Mouse (Mus musculus) heart, embryonic 13.5 days (tissue): ENCODE measurements at regions not wholly inside any gene's neighbourhood (a gene's known extent, or its start where the extent isn't known, plus 50 kb on each side); places are given as distances from the start of the nearest gene placed in this dataset.

Experiments used
- ATAC-seq: fragments of 200-750 bp; cut with Nextera tagmentation; 2 replicates; pipeline ENCODE4 v1.8.0; 2017; ENCODE audit warnings: moderate TSS enrichment; ENCODE audit not compliant: insufficient number of reproducible peaks, low FRiP score, low TSS enrichment; ENCODE audit errors: extremely low read depth
- H3K27ac ChIP-seq: fragments of 300-500 bp; sonication (generic); replicated peaks from 2 replicates; pipeline ENCODE4 v1.5.1; 2015; ENCODE audit warnings: moderate library complexity, mild to moderate bottlenecking, inconsistent platforms
- H3K27me3 ChIP-seq: fragments of 300-500 bp; sonication (generic); replicated peaks from 2 replicates; pipeline ENCODE4 v1.6.1; 2015; ENCODE audit warnings: mild to moderate bottlenecking, inconsistent platforms
- H3K36me3 ChIP-seq: fragments of 300-500 bp; sonication (generic); 2 replicates; pipeline ENCODE4 v1.6.1; 2015; ENCODE audit warnings: mild to moderate bottlenecking, inconsistent platforms
- H3K4me1 ChIP-seq: fragments of 300-500 bp; sonication (generic); 2 replicates; pipeline ENCODE4 v1.6.1; 2015; ENCODE audit warnings: inconsistent platforms
- H3K4me2 ChIP-seq: fragments of 300-500 bp; sonication (generic); 2 replicates; pipeline ENCODE4 v1.6.1; 2015; ENCODE audit warnings: inconsistent platforms, mild to moderate bottlenecking, moderate library complexity
- H3K4me3 ChIP-seq: fragments of 300-500 bp; sonication (generic); 2 replicates; pipeline ENCODE4 v1.5.1; 2015; ENCODE audit warnings: moderate library complexity, mild to moderate bottlenecking, inconsistent platforms
- H3K9ac ChIP-seq: fragments of 300-500 bp; sonication (generic); 2 replicates; pipeline ENCODE4 v1.6.1; 2015; ENCODE audit warnings: inconsistent platforms, mild to moderate bottlenecking, moderate library complexity
- H3K9me3 ChIP-seq: fragments of 300-500 bp; sonication (generic); 2 replicates; pipeline ENCODE4 v1.6.1; 2016; ENCODE audit warnings: inconsistent platforms
- WGBS: fragments of 180-500 bp; shearing (Covaris S2); methylation state at CpG from one replicate; pipeline ENCODE4 v1.1.7; 2015; ENCODE audit warnings: mixed read lengths; 5-methylcytosine and 5-hydroxymethylcytosine counted together

GRCm38 (mm10) chr7:70505671-70506181 lies 139.2 kb upstream of the Nr2f2 start:
- H3K9ac ChIP-seq = no peak overlapping the region
- peaks cover 53% of the 10 kb centered on the region for H3K27me3 ChIP-seq
- no peaks in the 10 kb centered on the region for H3K9me3 ChIP-seq
- no peaks in the 10 kb centered on the region for H3K36me3 ChIP-seq
- peak overlapping the region; percentile 20; the same call in 1 of the 2 replicates for H3K27ac ChIP-seq
- peaks cover 13% of the 10 kb centered on the region for H3K4me1 ChIP-seq
- H3K4me2 ChIP-seq = no peak overlapping the region
- WGBS = 10% methylated on average over 7 of the region's 7 CpGs
- H3K4me3 ChIP-seq = no peak overlapping the region
- no peak for ATAC-seq

GRCm38 (mm10) chr7:70501821-70502220 lies 135.3 kb upstream of the Nr2f2 start:
- Histone ChIP-seq H3K4me2 (no peak overlapping the region), H3K27ac (no peak overlapping the region), H3K9me3 (no peaks in the 10 kb centered on the region), H3K36me3 (no peaks in the 10 kb centered on the region), H3K27me3 (peaks cover 77% of the 10 kb centered on the region), H3K4me1 (peaks cover 24% of the 10 kb centered on the region), H3K4me3 (no peak overlapping the region), H3K9ac (no peak overlapping the region)
- no peak for ATAC-seq
- 79% methylated on average over 4 of the region's 4 CpGs for WGBS

GRCm38 (mm10) chr7:70496541-70497154 lies 130.1 kb upstream of the Nr2f2 start:
- H3K9me3 ChIP-seq = no peaks in the 10 kb centered on the region
- 9% methylated on average over 8 of the region's 8 CpGs for WGBS
- H3K4me1 ChIP-seq = peaks cover 17% of the 10 kb centered on the region
- no peak overlapping the region for H3K9ac ChIP-seq
- H3K4me3 ChIP-seq = no peak overlapping the region
- peaks cover 78% of the 10 kb centered on the region for H3K27me3 ChIP-seq
- H3K27ac ChIP-seq = no peak overlapping the region
- no peaks in the 10 kb centered on the region for H3K36me3 ChIP-seq
- no peak overlapping the region for H3K4me2 ChIP-seq
- no peak for ATAC-seq

- WGBS = 84% methylated on average over 2 of the region's 2 CpGs
- Histone ChIP-seq H3K27ac (no peak overlapping the region), H3K9me3 (no peaks in the 10 kb centered on the region), H3K4me2 (no peak overlapping the region), H3K36me3 (no peaks in the 10 kb centered on the region), H3K9ac (no peak overlapping the region), H3K4me3 (no peak overlapping the region), H3K4me1 (0 out of 2 replicates have a peak, but pooled peaks cover 6% of the 10 kb centered on the region), H3K27me3 (peaks cover 20% of the 10 kb centered on the region)
- no peak for ATAC-seq
These were observed 117.7 kb upstream of the Nr2f2 start for GRCm38 (mm10) chr7:70484201-70484600.

- no peak overlapping the region for H3K9ac ChIP-seq
- no peak overlapping the region for H3K4me2 ChIP-seq
- 0 out of 2 replicates have a peak, but pooled peaks cover 6% of the 10 kb centered on the region for H3K4me1 ChIP-seq
- H3K27ac ChIP-seq = no peak overlapping the region
- H3K9me3 ChIP-seq = no peaks in the 10 kb centered on the region
- 81% methylated on average over 3 of the region's 3 CpGs for WGBS
- peaks cover 14% of the 10 kb centered on the region for H3K27me3 ChIP-seq
- no peak for ATAC-seq
- no peaks in the 10 kb centered on the region for H3K36me3 ChIP-seq
- H3K4me3 ChIP-seq = no peak overlapping the region
These were observed 117.0 kb upstream of the Nr2f2 start for GRCm38 (mm10) chr7:70483536-70483935.

GRCm38 (mm10) chr7:70481880-70482279 lies 115.3 kb upstream of the Nr2f2 start:
- Histone ChIP-seq H3K27me3 (peaks cover 14% of the 10 kb centered on the region; the same call in 1 of the 2 replicates), H3K4me2 (peak overlapping the region; percentile 2; the same call in 1 of the 2 replicates), H3K4me1 (0 out of 2 replicates have a peak, but pooled peaks cover 6% of the 10 kb centered on the region), H3K36me3 (no peaks in the 10 kb centered on the region), H3K27ac (no peak overlapping the region), H3K4me3 (no peak overlapping the region), H3K9me3 (no peaks in the 10 kb centered on the region), H3K9ac (no peak overlapping the region)
- WGBS = 41% methylated on average over 10 of the region's 10 CpGs
- ATAC-seq = no peak

- no peak for ATAC-seq
- Histone ChIP-seq H3K27me3 (peaks cover 14% of the 10 kb centered on the region), H3K27ac (no peak overlapping the region), H3K4me2 (no peak overlapping the region), H3K4me3 (no peak overlapping the region), H3K36me3 (no peaks in the 10 kb centered on the region), H3K4me1 (no peaks in the 10 kb centered on the region), H3K9me3 (no peaks in the 10 kb centered on the region), H3K9ac (no peak overlapping the region)
- 73% methylated on average over 4 of the region's 4 CpGs for WGBS
These were observed 106.3 kb upstream of the Nr2f2 start for GRCm38 (mm10) chr7:70472786-70473185.

- Histone ChIP-seq H3K4me2 (no peak overlapping the region), H3K36me3 (no peaks in the 10 kb centered on the region), H3K9me3 (no peaks in the 10 kb centered on the region), H3K27ac (no peak overlapping the region), H3K4me1 (no peaks in the 10 kb centered on the region), H3K9ac (no peak overlapping the region), H3K4me3 (no peak overlapping the region), H3K27me3 (peaks cover 8% of the 10 kb centered on the region; the same call in 1 of the 2 replicates)
- ATAC-seq = no peak
- WGBS = 86% methylated on average over 2 of the region's 2 CpGs
These were observed 104.0 kb upstream of the Nr2f2 start for GRCm38 (mm10) chr7:70470557-70470956.

GRCm38 (mm10) chr7:70462131-70462530 lies 95.6 kb upstream of the Nr2f2 start:
- 80% methylated on average over 4 of the region's 4 CpGs for WGBS
- no peak overlapping the region for H3K4me2 ChIP-seq
- no peak overlapping the region for H3K4me3 ChIP-seq
- no peak for ATAC-seq
- no peak overlapping the region for H3K27ac ChIP-seq
- no peaks in the 10 kb centered on the region for H3K9me3 ChIP-seq
- no peaks in the 10 kb centered on the region for H3K4me1 ChIP-seq
- H3K27me3 ChIP-seq = no peaks in the 10 kb centered on the region
- H3K36me3 ChIP-seq = no peaks in the 10 kb centered on the region
- no peak overlapping the region for H3K9ac ChIP-seq

GRCm38 (mm10) chr7:70454525-70454924 lies 88.0 kb upstream of the Nr2f2 start:
- Histone ChIP-seq H3K9ac (no peak overlapping the region), H3K27me3 (no peaks in the 10 kb centered on the region), H3K4me1 (no peaks in the 10 kb centered on the region), H3K4me3 (no peak overlapping the region), H3K27ac (no peak overlapping the region), H3K36me3 (no peaks in the 10 kb centered on the region), H3K4me2 (no peak overlapping the region), H3K9me3 (no peaks in the 10 kb centered on the region)
- WGBS = 52% methylated on average over 1 of the region's 1 CpGs
- no peak for ATAC-seq

- H3K27ac ChIP-seq = no peak overlapping the region
- no peak overlapping the region for H3K4me3 ChIP-seq
- no peaks in the 10 kb centered on the region for H3K36me3 ChIP-seq
- 73% methylated on average over 4 of the region's 4 CpGs for WGBS
- H3K27me3 ChIP-seq = no peaks in the 10 kb centered on the region
- no peak overlapping the region for H3K4me2 ChIP-seq
- H3K9ac ChIP-seq = no peak overlapping the region
- ATAC-seq = no peak
- no peaks in the 10 kb centered on the region for H3K9me3 ChIP-seq
- no peaks in the 10 kb centered on the region for H3K4me1 ChIP-seq
These were observed 86.3 kb upstream of the Nr2f2 start for GRCm38 (mm10) chr7:70452816-70453215.

GRCm38 (mm10) chr7:70438908-70439307 lies 72.4 kb upstream of the Nr2f2 start:
- ATAC-seq = no peak
- no peak overlapping the region for H3K4me2 ChIP-seq
- no peak overlapping the region for H3K27ac ChIP-seq
- 86% methylated on average over 6 of the region's 6 CpGs for WGBS
- H3K27me3 ChIP-seq = no peaks in the 10 kb centered on the region
- H3K9me3 ChIP-seq = no peaks in the 10 kb centered on the region
- H3K36me3 ChIP-seq = no peaks in the 10 kb centered on the region
- H3K4me1 ChIP-seq = no peaks in the 10 kb centered on the region
- no peak overlapping the region for H3K9ac ChIP-seq
- no peak overlapping the region for H3K4me3 ChIP-seq
